Mouse (Mus musculus) thymus, adult 18-20 months (tissue): Measurements from ENCODE around the gene Atp2c2.
A peak's percentile ranks its signal among the peaks of the same experiment; 100 is the strongest.

Source experiments
- DNase-seq, 2 experiments: peaks; one replicate each; pipeline ENCODE4 v3.0.0; 2022; ENCODE audit warnings: mixed read lengths in 2 of 2

The Atp2c2 gene

DNA sequence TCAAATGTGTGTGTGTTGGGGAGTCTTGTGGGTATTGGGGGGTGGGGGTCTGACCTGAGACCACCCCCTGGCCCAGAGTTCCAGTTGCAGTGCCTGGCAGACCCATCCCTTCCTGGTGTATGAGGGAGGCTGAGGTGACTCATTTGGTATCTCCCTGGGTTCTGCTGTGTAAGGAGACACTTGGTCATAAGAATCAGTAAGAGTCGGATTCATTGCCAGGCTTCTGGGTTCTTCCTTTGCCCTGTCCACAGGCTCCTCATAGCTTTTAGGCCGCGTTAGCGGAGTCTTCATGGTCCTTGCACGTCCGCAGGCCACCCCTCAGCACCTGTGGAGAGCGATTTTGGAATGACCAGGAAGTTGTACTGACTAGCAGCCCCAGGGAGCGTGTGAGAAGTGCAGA lies 8.7 kb downstream of the Atp2c2 start:
- DNase-seq, result no peak

DNA sequence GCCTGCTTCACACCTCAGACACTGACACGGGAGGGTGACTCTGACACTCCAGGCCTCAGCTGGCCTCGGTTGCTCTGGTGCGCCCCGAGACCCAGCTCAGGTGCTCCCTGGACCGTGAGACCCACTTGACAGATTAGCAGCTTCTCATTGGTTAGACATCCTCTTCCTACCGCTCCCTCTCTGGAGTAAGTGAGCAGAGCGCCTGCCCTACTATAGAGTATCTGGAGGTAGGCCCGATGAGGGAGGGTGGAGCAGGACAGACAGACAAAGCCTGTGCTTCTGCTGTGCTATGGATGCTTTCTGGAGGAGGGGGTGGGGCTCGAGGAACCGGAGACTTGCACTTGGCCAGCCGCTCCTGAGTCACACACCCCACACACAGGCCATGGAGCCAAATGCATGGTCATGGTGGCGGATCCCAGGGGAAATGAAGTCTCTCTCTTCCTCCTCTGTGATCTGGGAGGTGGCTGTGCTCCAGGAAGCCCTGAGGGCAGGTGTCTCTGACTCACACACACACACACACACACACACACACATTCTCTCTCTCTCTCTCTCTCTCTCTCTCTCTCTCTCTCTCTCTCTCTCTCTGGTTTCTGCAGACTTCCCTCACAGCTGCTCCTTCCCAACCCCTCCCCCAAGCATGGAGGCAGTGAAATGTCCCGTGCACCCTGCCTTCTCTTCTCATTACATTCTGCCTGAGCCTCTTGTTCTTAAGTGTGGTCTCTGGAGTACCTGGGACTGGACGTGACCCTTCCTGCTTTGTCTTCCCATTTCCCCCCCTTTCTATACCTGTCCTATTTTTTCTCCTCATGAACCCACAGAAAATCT lies 9.3 kb downstream of the Atp2c2 start:
- DNase-seq, result no peak

DNA sequence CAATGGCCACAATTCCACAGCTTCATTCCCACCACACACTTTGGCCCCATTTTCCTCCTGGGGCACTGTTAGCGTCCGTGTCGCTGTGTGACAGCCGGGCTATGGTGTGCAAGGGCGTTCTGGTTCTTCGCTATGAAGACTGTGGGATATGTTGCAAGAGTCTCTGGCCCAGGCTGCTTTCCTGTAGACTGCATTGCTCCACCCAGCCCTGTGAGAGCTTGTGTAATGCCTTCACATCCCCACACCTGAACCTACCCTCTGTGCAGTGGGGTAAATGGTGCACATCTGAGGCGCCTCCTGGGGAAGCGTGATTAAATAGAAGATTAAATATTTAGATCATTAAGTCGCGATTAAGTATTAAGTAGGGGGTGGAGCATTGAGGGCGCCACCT lies 9.9 kb downstream of the Atp2c2 start:
- no peak for DNase-seq

DNA sequence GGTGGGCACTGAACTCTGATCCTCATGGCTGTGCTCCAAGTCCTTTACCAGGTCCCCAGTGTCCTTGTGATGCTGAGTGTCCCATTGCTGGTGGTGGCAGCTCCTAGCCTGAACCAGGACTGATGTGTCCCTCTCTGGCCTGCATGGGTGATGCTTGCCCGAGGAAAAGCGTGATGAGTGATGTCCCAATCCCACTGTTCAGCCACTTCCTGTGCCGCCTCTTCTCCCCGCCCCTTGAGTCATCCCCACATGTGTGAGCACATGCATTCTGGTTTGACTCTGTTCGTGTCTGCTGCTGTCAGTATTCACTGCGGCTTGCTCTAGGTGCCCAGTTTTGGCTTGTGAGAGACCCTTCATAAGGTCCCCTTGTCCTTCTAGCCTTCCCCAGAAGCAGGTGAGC lies 12.4 kb downstream of the Atp2c2 start:
- DNase-seq, result no peak

DNA sequence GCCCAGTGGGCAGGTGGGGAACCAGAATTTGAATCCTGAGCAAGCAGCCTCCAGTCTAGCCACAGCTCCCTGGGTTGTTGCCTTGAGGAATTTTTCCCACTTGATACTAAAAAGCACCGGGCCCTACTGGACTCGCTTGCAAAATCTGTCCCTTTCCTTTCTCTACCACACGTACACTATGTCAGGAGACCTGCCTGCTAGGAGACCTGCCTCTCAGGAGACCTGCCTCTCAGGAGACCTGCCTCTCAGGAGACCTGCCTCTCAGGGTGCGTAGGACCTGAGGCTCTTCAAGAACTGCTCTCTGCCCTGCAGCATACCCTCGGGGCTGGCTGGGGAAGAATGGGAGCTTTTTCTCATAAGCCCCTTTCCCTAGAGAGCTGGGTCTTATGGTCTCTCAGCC lies 13.6 kb downstream of the Atp2c2 start:
- no peak for DNase-seq

DNA sequence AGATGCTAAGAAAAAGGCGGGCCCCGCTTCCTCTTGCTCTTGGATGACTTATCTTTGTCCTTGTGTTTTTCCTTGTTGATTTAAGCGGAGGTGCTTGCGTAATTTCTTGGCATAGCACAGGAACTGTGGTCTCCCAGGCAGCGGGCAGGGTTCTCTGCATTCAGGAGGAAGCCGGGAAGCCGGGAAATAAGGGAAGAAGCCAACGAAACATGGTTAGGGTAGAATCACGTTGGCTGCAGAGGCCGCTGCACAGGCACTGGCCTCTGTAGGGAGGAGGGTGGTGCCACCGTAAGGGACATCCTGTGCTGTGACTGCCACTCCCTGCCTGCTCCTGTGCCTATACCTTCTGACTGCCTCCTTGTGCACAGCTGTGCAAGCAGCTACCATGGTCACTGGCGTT lies 15.4 kb downstream of the Atp2c2 start:
- DNase-seq, result no peak

DNA sequence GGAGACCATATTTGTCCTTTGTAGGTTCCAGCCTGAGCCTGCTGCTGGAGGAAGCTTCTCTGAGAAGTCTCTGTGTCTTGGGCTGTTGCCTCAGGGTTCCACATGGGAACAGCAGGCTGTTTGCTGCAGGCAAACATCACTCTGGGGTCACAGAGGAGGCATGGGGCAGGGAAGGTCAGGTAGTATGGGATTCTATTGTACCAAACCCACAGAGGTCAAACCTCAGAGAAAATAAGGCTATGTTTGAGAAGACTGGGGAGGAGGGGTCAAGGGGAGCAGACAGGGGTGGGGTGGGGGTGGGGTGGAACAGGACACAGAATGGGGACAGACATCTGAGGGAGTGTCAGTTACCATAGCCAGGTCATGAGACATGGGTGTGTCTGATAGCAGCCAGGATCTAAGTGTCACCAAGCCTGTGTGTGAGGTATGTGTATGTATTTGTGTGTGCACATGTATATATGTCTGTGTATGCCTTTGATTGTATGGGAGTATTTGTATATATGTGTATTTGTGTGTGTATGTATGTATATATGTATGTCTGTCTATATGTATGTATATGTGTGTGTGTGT lies 17.0 kb downstream of the Atp2c2 start:
- no peak for DNase-seq

DNA sequence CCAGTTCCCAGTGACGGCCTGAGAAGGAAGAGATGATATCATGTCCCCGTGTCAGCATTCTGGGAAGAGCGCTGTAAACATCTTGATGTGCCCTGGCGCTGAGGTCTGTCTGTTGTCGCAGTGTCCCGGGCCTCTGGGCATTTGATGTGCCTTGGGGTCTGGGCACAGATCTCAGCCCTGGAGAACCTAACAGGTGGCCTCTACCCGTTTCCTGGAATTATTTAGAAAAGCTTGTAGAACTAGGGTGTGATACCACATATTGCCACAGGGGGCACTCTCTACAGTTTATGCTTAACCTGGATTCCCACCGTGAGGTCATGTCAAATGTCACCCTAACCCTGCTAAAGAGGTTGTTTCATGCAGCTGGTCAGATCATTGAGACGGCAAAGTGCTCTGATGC lies 18.0 kb downstream of the Atp2c2 start:
- DNase-seq, result no peak

DNA sequence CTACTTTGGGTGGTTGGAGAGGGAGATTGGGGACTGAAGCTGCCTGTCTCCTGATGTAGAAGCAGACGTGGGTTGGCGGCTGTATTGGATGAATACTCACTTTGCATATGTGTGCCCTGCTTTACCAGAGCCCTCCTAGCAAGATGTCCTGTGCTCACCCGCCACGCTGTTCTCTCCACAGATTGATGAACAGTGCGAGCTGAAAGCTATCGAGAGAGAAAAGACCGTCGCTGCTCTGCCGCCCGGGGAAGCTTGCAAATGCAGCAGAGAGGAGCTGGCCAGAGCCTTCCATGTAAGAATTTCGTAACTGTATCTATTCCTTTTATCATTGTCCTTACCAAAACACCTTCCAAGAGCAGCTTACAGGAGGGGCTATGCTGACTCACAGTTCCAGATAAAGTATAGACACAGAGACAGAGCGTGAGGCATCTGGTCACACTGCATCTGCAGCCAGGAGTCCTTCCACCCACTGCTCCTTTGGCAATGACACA lies 19.2 kb downstream of the Atp2c2 start:
- DNase-seq, result no peak

DNA sequence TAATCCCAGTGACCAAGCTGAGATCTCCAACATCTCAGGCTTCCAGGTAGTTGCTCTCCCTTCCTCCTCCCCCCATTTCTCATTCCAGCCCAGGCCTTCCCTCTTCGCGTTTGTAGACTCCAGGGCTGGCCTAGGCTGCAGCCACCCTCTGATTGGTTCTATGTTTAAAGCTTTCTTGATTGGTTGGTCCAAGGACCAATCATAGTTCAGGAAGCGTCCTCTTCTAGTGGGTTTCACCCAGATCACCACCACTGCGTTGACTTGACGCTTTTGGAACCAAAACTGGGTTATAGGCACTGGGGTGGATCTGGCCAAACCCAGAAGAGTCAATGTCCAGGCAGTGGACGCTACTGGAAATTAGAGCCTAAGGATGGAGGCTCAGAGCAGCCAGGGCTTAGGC lies 22.5 kb downstream of the Atp2c2 start:
- DNase-seq, result no peak

DNA sequence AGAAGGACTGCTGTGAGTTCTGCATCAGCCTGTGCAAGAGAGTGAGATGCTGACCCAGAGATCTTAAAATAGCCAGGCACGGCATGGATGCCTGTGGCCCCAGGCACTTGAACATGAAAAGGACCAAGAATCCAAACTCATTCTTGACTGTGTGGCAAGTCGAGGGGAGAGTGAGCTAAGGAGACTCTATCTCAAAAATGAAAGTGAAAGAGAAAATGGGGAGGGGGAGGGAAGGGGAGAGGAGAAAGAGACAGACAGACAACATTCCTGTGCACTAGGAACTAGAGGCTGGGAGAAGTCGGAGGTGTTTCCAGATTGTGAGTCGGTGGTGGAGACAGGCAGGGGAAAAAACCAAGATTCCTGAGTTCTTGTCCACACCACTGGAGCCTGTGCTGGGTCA lies 23.9 kb downstream of the Atp2c2 start:
- DNase-seq, result no peak

DNA sequence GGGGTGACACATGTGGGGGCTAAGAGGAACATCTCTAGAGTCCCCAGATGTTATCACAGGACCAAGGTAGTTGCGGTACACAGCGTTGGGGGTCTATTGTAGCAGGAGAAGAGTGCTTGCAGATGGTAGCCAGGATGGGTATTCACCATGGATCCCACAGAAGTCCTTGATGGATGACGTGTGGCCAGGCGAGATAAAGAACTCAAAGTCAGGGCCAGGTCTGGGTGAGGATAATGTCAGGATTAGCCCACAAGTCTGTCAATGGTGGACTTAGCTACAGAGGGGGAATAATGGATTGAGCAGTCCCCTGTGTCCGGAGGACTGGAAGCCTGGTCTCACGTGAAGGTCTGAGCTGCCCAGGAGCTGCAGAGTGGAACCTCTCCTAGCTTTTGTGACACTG lies 24.8 kb downstream of the Atp2c2 start:
- no peak for DNase-seq

DNA sequence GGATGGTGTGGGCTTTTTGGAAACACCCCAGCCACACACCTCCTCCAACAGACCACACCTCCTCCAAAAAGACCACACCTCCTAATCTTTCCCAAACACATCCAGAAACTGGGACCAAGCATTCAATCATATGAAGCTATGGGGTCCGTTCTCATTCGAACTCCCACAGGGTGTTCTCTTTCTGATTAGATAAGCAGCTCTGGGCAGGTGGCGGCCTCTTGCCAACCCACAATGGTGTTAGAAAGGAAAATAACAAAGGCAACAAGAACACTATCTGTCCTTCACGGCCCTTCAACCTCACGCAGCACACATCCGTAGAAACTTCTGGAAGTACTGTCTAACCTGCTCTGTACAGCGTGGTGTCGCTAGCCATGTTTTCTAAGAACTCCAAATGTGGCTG lies 27.3 kb downstream of the Atp2c2 start:
- no peak for DNase-seq

DNA sequence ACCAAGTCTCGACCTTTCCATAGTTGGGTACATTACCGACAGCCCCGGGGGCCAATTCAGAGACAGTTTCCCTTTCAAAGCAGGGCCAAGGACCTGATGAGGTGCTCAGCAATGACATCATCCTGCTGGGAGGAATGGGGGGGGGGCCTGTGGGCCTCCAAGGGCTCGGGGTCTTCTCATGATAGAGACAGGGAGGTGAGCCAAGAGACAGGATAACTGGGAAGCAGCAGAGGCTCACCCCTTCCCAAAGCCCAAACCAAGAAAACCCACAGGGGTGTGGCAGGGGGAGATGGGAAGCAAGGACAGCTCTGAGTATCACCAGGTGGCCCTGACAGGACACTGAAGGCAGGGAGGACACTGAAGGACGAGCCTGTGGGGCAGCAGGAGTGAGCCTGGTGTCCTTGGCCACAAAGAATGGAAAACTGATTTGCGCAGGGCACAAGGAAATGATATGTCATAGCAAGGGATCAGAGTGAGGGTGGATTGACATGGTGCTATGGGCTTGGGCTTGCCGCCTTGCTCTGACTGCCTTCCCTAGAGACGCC lies 28.6 kb downstream of the Atp2c2 start:
- no peak for DNase-seq

DNA sequence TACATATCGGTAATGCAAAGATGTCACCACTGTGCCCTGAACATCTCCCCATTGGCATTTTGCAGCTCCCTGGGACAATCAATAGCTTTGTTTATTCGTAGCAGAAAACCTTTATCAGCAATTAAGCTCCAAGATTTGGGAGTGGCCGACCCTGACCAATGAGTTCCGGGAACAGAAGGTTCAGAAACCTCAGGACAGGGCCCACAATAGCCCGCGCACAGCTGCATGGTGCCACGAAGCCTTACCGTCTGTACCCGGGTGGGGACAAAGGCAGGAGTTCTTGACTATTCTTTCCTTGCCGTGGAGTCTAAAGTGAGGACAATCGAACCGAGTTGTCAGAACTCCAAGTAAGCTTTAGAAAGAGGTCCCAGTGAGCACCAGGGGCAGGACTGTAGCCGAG lies 32.3 kb downstream of the Atp2c2 start:
- no peak for DNase-seq

DNA sequence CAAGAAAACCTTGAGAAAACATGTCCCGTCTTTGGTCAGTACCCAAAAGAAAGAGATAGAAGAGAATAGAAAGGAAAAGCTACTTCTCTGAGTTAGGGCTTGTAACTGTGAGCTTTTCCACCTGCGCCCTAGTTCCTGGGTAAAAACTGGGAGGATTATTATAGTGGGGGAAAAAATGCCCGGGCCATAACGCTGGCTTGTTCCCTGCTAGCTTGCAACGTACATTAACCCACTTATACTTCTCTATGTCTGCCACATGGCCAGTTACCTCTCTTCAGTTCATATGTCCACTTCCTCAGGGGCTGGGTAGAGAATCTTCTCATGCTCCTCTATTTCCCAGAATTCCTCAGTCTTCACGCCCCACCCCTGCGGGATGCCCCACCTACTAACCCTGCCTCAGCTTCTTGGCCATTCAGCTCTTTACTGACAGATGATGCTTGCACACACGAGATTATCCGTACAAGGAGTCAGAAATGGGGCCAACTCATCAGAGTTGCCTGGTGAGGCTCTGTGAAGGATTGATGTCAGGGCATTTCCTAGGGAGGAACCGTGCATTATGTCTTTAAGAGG lies 36.6 kb downstream of the Atp2c2 start:
- no peak for DNase-seq

DNA sequence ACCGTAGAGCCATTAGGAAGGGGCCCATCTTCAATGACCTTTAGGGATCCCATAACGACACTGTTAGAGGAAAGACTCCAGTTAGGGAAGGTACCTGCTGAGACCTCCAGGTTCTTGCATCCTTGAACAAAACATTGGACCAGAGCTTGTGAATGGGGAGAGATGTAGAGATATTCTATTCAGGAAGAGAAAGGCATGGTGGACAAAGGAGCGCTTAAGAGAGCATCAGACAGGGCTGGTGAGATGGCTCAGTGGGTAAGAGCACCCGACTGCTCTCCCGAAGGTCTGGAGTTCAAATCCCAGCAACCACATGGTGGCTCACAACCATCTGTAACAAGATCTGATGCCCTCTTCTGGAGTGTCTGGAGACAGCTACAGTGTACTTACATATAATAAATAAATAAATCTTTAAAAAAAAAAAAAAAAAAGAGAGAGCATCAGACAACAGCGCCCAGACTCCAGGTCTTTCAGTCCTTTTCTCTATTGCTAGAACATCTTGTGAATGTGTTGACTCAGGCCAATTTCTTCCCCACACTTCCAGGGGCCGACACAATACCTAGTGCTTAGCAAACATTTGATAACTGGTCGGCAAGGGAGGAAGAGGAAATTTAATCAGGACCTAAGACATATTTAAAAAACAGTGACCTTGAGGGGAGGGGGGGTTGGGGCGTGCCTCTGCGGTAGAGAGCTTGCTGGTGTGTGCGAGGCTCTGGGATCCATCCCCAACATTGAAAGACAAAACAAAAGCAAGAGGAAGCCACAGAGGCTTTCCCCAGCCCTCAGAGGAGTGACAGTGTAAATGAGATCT lies 37.5 kb downstream of the Atp2c2 start:
- no peak for DNase-seq

DNA sequence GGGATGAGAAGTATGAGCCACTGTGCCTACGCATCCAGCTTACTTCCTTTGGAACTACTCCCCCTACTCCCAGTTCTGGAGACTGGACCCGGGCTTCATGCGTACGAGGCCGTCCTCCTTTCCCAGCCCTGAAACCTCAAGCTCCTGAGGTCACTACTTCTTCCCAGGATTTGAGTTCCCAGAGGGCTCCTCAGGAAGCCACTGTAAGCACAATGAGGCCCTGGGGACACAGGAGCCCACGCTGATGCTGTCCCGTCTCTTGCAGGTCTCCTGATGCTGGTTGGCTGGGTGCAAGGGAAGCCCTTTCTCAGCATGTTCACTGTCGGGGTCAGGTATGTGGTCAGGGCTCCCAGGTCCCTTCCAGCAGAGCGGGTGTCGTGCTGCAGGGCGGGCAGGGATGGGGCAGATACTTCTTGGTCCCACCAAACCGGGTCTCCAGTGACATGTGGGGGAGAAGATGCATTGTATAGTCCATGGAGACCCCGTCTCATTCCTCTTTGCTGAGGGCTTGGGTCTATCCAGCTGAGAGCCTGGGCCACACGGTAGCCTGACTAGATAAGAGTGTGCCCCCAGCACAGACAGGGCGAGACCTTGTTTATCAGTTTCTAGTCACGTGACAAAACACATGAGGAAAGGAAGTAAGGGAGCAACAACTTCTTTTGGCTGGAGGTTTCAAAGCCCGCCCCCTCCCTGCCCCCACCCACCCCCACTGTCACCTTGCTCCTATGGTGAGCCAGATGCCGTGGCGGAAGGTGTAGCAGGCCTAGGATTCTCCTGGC lies 38.5 kb downstream of the Atp2c2 start:
- DNase-seq, result no peak

DNA sequence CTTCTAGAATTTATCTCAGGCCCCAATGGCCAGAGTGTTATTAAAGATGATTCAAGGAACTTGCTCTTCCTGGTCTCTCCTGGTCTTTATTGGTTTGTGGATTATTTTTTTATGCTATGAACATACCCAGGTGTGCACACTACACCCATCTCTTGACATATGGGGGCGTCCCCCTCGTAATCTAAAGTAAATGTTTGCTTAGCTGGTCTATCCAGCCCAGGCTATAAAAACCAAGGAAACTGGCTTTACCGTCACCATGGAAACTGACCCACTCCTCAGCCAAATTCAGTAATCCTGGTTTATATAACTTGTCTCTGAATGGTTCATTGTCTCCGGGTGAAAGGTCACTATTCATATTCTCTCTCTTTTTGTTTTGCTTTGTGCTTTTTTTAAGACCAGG lies 40.8 kb downstream of the Atp2c2 start:
- DNase-seq, result no peak

DNA sequence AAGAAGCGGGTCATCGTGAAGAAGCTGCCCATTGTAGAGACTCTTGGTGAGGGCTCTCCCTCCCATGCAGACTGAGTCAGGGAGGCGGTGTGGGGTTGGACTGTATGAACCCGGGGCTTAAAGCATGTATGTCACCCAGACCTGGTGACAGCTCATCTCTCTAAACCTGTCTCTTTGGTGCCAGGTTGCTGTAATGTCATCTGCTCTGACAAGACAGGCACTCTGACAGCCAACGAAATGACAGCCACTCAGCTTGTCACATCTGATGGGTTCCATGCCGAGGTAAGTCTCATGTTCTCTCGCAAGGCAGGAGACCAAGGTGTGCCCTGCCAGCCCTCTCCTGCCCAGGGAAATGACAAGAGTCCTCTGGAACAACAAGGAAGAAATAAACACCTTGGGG lies 42.6 kb downstream of the Atp2c2 start:
- DNase-seq, result no peak

DNA sequence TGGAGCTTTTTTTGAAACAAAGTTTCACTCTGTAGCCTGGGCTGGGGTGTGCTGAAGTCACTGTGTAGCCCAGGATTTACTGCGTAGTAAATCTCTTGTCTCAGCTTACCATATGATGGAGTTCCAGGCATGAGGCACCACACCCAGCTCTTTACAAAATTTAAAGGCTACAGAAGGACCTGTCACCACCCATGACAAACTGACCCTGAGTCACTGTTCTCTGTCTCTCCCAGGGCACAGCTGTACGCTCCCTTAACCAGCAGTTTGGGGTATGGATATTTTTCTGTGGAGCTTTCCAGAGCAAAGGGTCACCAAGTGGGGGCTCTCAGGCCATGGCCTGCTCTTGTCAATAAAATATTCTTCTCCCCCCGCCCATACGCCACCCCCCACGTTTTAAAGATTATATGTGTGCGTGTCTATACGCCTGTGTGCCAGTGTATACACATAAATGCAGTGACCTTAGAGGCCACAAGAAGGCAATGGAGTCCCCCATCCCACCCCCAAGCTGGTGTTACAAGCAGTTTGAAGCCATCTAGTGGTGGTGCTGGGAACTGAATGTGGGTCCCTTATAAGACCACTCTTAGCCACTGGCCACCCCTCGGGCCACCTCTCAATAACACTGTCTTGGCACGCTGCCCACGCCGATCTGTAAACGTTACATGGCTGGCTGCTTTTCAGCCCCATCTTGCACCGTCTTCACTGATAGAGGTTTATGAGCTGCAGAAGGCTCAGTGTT lies 43.6 kb downstream of the Atp2c2 start:
- peak in 1 of 2 experiments; percentile 18 for DNase-seq

DNA sequence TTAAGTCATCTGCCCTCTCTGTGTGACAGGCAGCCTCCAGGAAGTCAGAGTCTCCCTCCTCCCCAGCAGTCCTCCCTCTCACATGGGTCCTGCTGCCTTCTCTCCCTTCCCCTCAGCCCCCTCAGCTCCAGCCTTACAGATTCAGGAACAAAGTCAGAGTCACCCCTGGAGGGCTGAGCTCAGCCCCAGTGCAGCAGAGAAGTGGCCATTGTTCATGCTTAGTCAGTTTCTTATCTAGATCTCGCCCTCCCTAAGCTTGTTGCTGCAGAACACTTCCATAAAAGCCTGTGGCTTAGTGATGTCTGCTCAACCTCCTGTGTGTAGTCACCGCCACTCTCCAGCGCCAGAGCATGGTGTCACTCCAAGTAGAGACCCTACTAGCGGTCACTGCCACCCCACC lies 44.8 kb downstream of the Atp2c2 start:
- DNase-seq, result no peak
